Mouse (Mus musculus): ENCODE measurements around the gene Mgp.
A peak's percentile ranks its signal among the peaks of the same experiment; 100 is the strongest.

The Mgp gene

GRCm38 (mm10) chr6:136875670-136876069 lies at the start of gene Mgp:
TSS of gene Mgp (minus strand) at chr6:136875823.
- ATAC-seq (ENCODE audit: low TSS enrichment) = peak; percentile 94

GRCm38 (mm10) chr6:136925049-136925448 lies 49.4 kb upstream of the Mgp start:
- no peak for ATAC-seq (ENCODE audit: low TSS enrichment)

GRCm38 (mm10) chr6:136923532-136923931 lies 47.9 kb upstream of the Mgp start, which contains the start of gene Pde6h:
TSS of gene Pde6h (plus strand) at chr6:136923832.
- ATAC-seq (ENCODE audit: low TSS enrichment) = no peak

- no peak for ATAC-seq (ENCODE audit: low TSS enrichment)
These were observed 47.2 kb upstream of the Mgp start for GRCm38 (mm10) chr6:136922871-136923270.

- no peak for ATAC-seq (ENCODE audit: low TSS enrichment)
These were observed 46.5 kb upstream of the Mgp start, which contains the start of gene Erp27 for GRCm38 (mm10) chr6:136922080-136922479. TSS of gene Erp27 (minus strand) at chr6:136922180.

GRCm38 (mm10) chr6:136921601-136922000 lies 46.0 kb upstream of the Mgp start:
- ATAC-seq (ENCODE audit: low TSS enrichment) = peak; percentile 84

- peak; percentile 90 for ATAC-seq (ENCODE audit: low TSS enrichment)
These were observed 45.0 kb upstream of the Mgp start for GRCm38 (mm10) chr6:136920320-136921257.

GRCm38 (mm10) chr6:136917885-136918284 lies 42.3 kb upstream of the Mgp start:
- no peak for ATAC-seq (ENCODE audit: low TSS enrichment)

GRCm38 (mm10) chr6:136915721-136916395 lies 40.2 kb upstream of the Mgp start:
- ATAC-seq (ENCODE audit: low TSS enrichment) = no peak

GRCm38 (mm10) chr6:136914234-136914633 lies 38.6 kb upstream of the Mgp start:
- no peak for ATAC-seq (ENCODE audit: low TSS enrichment)

GRCm38 (mm10) chr6:136913384-136914126 lies 37.9 kb upstream of the Mgp start:
- peak; percentile 55 for ATAC-seq (ENCODE audit: low TSS enrichment)

GRCm38 (mm10) chr6:136912751-136913265 lies 37.2 kb upstream of the Mgp start:
- ATAC-seq (ENCODE audit: low TSS enrichment) = no peak

- no peak for ATAC-seq (ENCODE audit: low TSS enrichment)
These were observed 34.7 kb upstream of the Mgp start for GRCm38 (mm10) chr6:136910247-136910890.

GRCm38 (mm10) chr6:136906937-136907293 lies 31.3 kb upstream of the Mgp start:
- peak; percentile 58; the same call in 1 of the 2 replicates for ATAC-seq (ENCODE audit: low TSS enrichment)

- ATAC-seq (ENCODE audit: low TSS enrichment) = peak; percentile 56
These were observed 30.8 kb upstream of the Mgp start for GRCm38 (mm10) chr6:136906283-136906936.

- ATAC-seq (ENCODE audit: low TSS enrichment) = no peak
These were observed 28.4 kb upstream of the Mgp start for GRCm38 (mm10) chr6:136903885-136904470.

- ATAC-seq (ENCODE audit: low TSS enrichment) = no peak
These were observed 26.9 kb upstream of the Mgp start for GRCm38 (mm10) chr6:136902527-136902926.

GRCm38 (mm10) chr6:136901010-136901409 lies 25.4 kb upstream of the Mgp start:
- no peak for ATAC-seq (ENCODE audit: low TSS enrichment)

GRCm38 (mm10) chr6:136900369-136901009 lies 24.9 kb upstream of the Mgp start:
- ATAC-seq (ENCODE audit: low TSS enrichment) = no peak

GRCm38 (mm10) chr6:136898954-136899353 lies 23.3 kb upstream of the Mgp start:
- ATAC-seq (ENCODE audit: low TSS enrichment) = no peak

Data from frontal cortex, adult (tissue).